Comparison of ENCODE assay signal across 27 mouse cellular contexts in genomic region chr1:91370055-91370454, GRCm38 (mm10). TPM values are rescaled to one million over a fixed set of nuclear protein-coding genes. Genes with fewer than 3 reads are reported as not detected.
DNase-seq lines count a peak whose midpoint lies in the region; ATAC-seq and TF ChIP-seq lines count a peak whose summit lies in the region.
"Had no signal": no experiment of that assay in that cellular context is flagged by ENCODE, and none has a peak within 500 bp of the region (broad histone marks: within the 10 kb centered on the region; RNA-seq: fewer than 3 reads in every experiment).

No protein-coding gene starts in this region.

- peaks cover 4% of the 10 kb centered on the region; the same call in 1 of the 2 replicates for H3K4me1 ChIP-seq in intestine, postnatal 0 days (replicated peaks; ENCODE audit: control insufficient read depth, insufficient read depth, low read length)

- peak; percentile 71 for DNase-seq in adrenal gland, adult 2 months
- no peak for DNase-seq in adrenal gland, adult 8-10 months
- peak; percentile 34 for DNase-seq in ovary, postnatal 36 days (ENCODE audit: low spot score)
- DNase-seq in ovary, postnatal 14 days (ENCODE audit: low spot score): no peak
- peak; percentile 62 for DNase-seq in adrenal gland, postnatal 10 days
- no peak for DNase-seq in urinary bladder, postnatal 4 days (ENCODE audit: low spot score in 2 of 2)
- no peak for DNase-seq in lung, adult 18-20 months
- DNase-seq: cerebellum, adult 18-20 months; cerebellum, postnatal 14 days; gastrocnemius, postnatal 36 days; kidney, adult 9 months; kidney, postnatal 14 days; liver, postnatal 0 days; lung, postnatal 14 days; midbrain, embryonic 14.5 days; thymus, postnatal 14 days had no signal

- no peak overlapping the region for H3K4me3 ChIP-seq in intestine, postnatal 0 days (ENCODE audit: low read depth, low read length)
- H3K4me3 ChIP-seq: forebrain, embryonic 10.5 days; heart, embryonic 10.5 days; hindbrain, embryonic 12.5 days; neural tube, embryonic 12.5 days had no signal

- no peaks in the 10 kb centered on the region for H3K9me3 ChIP-seq in intestine, postnatal 0 days (ENCODE audit: control insufficient read depth)
- H3K9me3 ChIP-seq: forebrain, embryonic 10.5 days; heart, embryonic 10.5 days; hindbrain, embryonic 12.5 days; neural tube, embryonic 12.5 days had no signal

- WGBS in intestine, postnatal 0 days: 62% methylated on average over 23 of the region's 23 CpGs

- peak overlapping the region; percentile 35; the same call in 1 of the 2 replicates for H3K4me2 ChIP-seq in intestine, postnatal 0 days (replicated peaks; ENCODE audit: low read depth)
- H3K4me2 ChIP-seq: hindbrain, embryonic 12.5 days; liver, embryonic 11.5 days; neural tube, embryonic 12.5 days had no signal

- no peak for ATAC-seq in intestine, postnatal 0 days
- ATAC-seq: forebrain, embryonic 16.5 days; inflammation-experienced regulatory T-cells, adult 6 months; liver, postnatal 0 days had no signal

- H3K36me3 ChIP-seq in intestine, postnatal 0 days (ENCODE audit: control insufficient read depth, insufficient read depth): peaks cover 43% of the 10 kb centered on the region

- no peak overlapping the region for H3K9ac ChIP-seq in intestine, postnatal 0 days (ENCODE audit: low read depth, low read length)
- H3K9ac ChIP-seq: hindbrain, embryonic 12.5 days; liver, postnatal 0 days; neural tube, embryonic 12.5 days had no signal

- no peaks in the 10 kb centered on the region for H3K27me3 ChIP-seq in intestine, postnatal 0 days (replicated peaks; ENCODE audit: control insufficient read depth, insufficient read depth, low read length)

- no peak for TF ChIP-seq CTCF in intestine, postnatal 0 days (IDR thresholded peaks at IDR 0.05; ENCODE audit: low read depth)

- H3K27ac ChIP-seq in intestine, postnatal 0 days (ENCODE audit: low read depth, low read length): peak overlapping the region; percentile 64
- H3K27ac ChIP-seq: forebrain, embryonic 10.5 days; heart, embryonic 10.5 days; hindbrain, embryonic 12.5 days; neural tube, embryonic 12.5 days had no signal

RNA-seq across cellular contexts. Expression of gene Erfe, which starts 3.8 kb away (rescaled TPM):
- 10 to 100 TPM in 1 of 2 experiments, 1 to 10 TPM in 1; 3.7 to 16.4 TPM for total RNA-seq in adrenal gland, adult 2 months (2021)
- 1.5 and 2.4 TPM in 2 replicates for polyA plus RNA-seq in adrenal gland, adult 2 months (2012; rRNA removed)
- 1 to 10 TPM; 1.7 to 8.3 (median 4.8) TPM for total RNA-seq in adrenal gland, adult 8-10 months (2022)
- total RNA-seq in adrenal gland, postnatal 10 days (2021): 1 to 10 TPM; 1.0 to 2.2 TPM
- polyA plus RNA-seq in intestine, postnatal 0 days (2015; fragmentation: Nextera tagmentation; extraction: Ambion mirVana): 2.7 and 3.1 TPM in 2 replicates
- total RNA-seq: layer of hippocampus, adult 18-20 months had no signal
- polyA plus RNA-seq: inflammation-experienced regulatory T-cells, adult 6 months had no signal

RNA-seq across cellular contexts. Expression of gene Klhl30, which starts 19.2 kb away (rescaled TPM):
- total RNA-seq in adrenal gland, adult 2 months (2021): 1 to 10 TPM; 1.0 to 2.1 TPM
- polyA plus RNA-seq in adrenal gland, adult 2 months (2012; rRNA removed): 3.1 and 3.3 TPM in 2 replicates
- 1 to 10 TPM; 2.2 to 3.0 (median 2.5) TPM for total RNA-seq in adrenal gland, adult 8-10 months (2022)
- 1 to 10 TPM; 2.1 to 5.8 TPM for total RNA-seq in adrenal gland, postnatal 10 days (2021)
- polyA plus RNA-seq in intestine, postnatal 0 days (2015; fragmentation: Nextera tagmentation; extraction: Ambion mirVana): 1.3 and 1.8 TPM in 2 replicates
- total RNA-seq: left cerebral cortex, postnatal 10 days; megakaryocyte progenitor cell, adult 5-6 weeks had no signal
- polyA plus RNA-seq: forebrain, embryonic 16.5 days; inflammation-experienced regulatory T-cells, adult 6 months; midbrain, embryonic 14.5 days had no signal

RNA-seq across cellular contexts. Expression of gene Ilkap, which starts 28.6 kb away (rescaled TPM):
- 10 to 100 TPM; 88.8 to 94.7 TPM for total RNA-seq in adrenal gland, adult 2 months (2021)
- 121 and 122 TPM in 2 replicates for polyA plus RNA-seq in adrenal gland, adult 2 months (2012; rRNA removed)
- total RNA-seq in adrenal gland, adult 8-10 months (2022): 100 to 1,000 TPM in 3 of 4 experiments, 10 to 100 TPM in 1; 89.4 to 138 (median 108) TPM
- 10 to 100 TPM; 82.9 to 83.7 TPM for total RNA-seq in adrenal gland, postnatal 10 days (2021)
- polyA plus RNA-seq in intestine, postnatal 0 days (2015; fragmentation: Nextera tagmentation; extraction: Ambion mirVana): 51.2 TPM in 2 replicates

RNA-seq across cellular contexts. Expression of gene Hes6, which starts 43.8 kb away (rescaled TPM):
- 100 to 1,000 TPM; 190 to 273 TPM for total RNA-seq in adrenal gland, adult 2 months (2021)
- polyA plus RNA-seq in adrenal gland, adult 2 months (2012; rRNA removed): 252 and 309 TPM in 2 replicates
- 100 to 1,000 TPM; 178 to 376 (median 294) TPM for total RNA-seq in adrenal gland, adult 8-10 months (2022)
- total RNA-seq in adrenal gland, postnatal 10 days (2021): 100 to 1,000 TPM in 1 of 2 experiments, 10 to 100 TPM in 1; 49.5 to 137 TPM
- polyA plus RNA-seq in intestine, postnatal 0 days (2015; fragmentation: Nextera tagmentation; extraction: Ambion mirVana): 84.1 and 84.8 TPM in 2 replicates

RNA-seq across cellular contexts. Expression of gene Espnl, which starts 48.2 kb away (rescaled TPM):
- under 1 TPM in 1 of 2 experiments, not detected in 1; 0.12 TPM for total RNA-seq in adrenal gland, adult 2 months (2021)
- polyA plus RNA-seq in adrenal gland, adult 2 months (2012; rRNA removed): 0.04 and 0.10 TPM in 2 replicates
- under 1 TPM in 3 of 4 experiments, not detected in 1; 0.09 to 0.25 (median 0.21) TPM for total RNA-seq in adrenal gland, adult 8-10 months (2022)
- total RNA-seq in adrenal gland, postnatal 10 days (2021): under 1 TPM in 1 of 2 experiments, not detected in 1; 0.09 TPM
- not detected in 2 replicates for polyA plus RNA-seq in intestine, postnatal 0 days (2015; fragmentation: Nextera tagmentation; extraction: Ambion mirVana)
- polyA plus RNA-seq: forebrain, embryonic 10.5 days; inflammation-experienced regulatory T-cells, adult 6 months had no signal

Comparison
In these comparisons a context has a peak if more than half of its experiments do, and no peak if none do; other contexts are left out.
1. DNase-seq: peak in adrenal gland, adult 2 months (single experiment), ovary, postnatal 36 days (single experiment) and adrenal gland, postnatal 10 days (single experiment); none in adrenal gland, adult 8-10 months (single experiment), ovary, postnatal 14 days (single experiment), urinary bladder, postnatal 4 days (0 of 2) and lung, adult 18-20 months (0 of 2).